Mouse (Mus musculus) layer of hippocampus, postnatal 14 days (tissue): Measurements from ENCODE around the gene Mrs2. TPM values are rescaled to one million over a fixed set of nuclear protein-coding genes. Genes with fewer than 3 reads are reported as not detected.
A peak's percentile ranks its signal among the peaks of the same experiment; 100 is the strongest.

Experiments used
- DNase-seq, 2 experiments: peaks; one replicate each; pipeline ENCODE4 v3.0.0; 2021 to 2022; ENCODE audit warnings: low spot score in 2 of 2, mixed read lengths in 1 of 2
- long read RNA-seq, 2 experiments: library from polyadenylated mRNA; stranded (forward); transcript quantifications; one replicate each; pipeline ENCODE4 v2.0.0; 2021
- total RNA-seq, 2 experiments: library from RNA; stranded (reverse); gene quantifications; 2 replicates each; pipeline ENCODE4 v1.2.3; 2021

The Mrs2 gene
- 10 to 100 TPM; 60.4 to 62.1 TPM for total RNA-seq
- long read RNA-seq, experiment 1, full-length matches to known transcripts = 18 of 31 reads
- long read RNA-seq, experiment 1, partial matches to known transcripts = 0 of 31 reads
- long read RNA-seq, experiment 1, other reads (novel, unspliced or antisense) = 13 of 31 reads
- long read RNA-seq, experiment 2, full-length matches to known transcripts = 13 of 28 reads
- long read RNA-seq, experiment 2, partial matches to known transcripts = 2 of 28 reads
- long read RNA-seq, experiment 2, other reads (novel, unspliced or antisense) = 13 of 28 reads

DNA sequence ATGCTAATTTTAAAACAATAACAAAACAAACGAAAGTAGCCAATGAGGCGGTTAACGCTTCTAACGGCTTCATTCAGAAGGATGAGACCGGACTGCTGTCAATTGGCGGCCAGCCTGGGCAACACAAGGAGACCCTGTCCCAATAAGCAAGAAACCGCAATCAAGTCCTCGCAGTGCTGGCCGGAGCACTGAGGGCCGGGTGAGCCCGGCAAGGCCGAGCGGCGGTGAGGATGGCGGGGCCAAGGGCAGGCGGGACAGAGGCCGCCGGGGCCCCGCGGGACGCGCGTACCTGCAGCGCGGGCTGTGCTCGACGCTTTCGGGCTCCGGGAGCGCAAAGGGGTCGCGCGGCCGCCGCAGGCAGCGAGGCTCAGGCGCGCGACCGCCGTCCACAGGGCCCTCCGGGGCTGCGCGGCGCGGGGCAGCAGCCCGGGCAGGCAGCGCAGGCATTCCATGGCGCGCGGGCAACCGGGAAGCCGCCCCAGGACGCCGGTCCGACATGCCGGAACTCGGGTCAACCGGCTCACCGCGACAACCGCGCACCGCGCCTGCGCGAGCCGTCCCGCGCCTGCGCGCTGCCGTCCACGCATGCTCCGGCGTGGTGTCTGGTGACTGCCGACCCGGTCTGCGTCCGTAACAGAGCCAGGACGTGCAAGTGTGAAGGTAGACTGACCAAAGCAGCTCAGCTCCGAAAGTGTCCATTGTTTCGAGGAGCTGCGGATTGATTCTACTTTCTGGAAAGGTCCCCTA, at the start of gene Mrs2:
Gene Mrs2 (minus strand): TSS at position 587 of the 747 bp plus-strand sequence.
- DNase-seq = peak; percentile 81 to 90

DNA sequence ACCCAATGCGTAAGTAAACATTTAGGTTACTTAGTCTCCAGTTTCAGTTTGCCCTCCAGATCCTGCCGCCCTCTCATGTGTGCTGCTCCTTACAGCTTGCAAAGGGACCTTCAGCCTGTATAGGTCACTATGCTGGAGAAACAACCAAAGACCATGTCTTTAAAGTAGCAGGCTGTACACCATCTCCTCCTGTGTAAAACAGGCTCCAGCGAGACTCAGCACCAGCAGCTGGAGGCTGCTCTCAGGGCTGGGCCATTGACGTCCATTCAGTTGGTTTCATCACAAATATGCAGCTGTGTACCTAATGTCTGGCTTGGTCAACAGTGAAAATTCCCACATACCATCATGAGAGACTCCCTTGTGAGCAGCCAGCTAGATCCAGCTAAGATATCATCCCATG, 49.6 kb upstream of the Mrs2 start:
- no peak for DNase-seq

- DNase-seq = no peak
Observed at GRCm38 (mm10) chr13:25067183-25067582, 47.0 kb upstream of the Mrs2 start.

DNA sequence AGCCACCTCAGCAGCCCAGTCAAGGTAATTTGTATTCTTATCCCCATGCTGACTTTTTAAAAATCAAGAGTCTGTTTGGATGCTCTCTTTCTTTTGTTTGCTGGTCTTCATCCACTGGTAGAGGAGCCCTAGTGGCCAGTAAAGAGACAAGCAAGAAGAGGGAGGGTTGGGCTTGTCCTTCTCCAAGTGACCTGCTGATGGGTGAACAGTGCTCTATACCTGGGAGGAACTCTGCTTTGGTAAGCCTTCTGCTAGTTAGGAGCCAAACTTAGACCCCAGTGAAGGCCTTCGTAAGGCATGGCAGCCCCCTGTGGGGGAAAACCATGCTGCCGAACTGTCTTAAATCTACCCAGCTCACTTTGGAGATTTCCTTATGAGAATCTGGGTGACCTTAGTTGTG, 46.5 kb upstream of the Mrs2 start:
- no peak for DNase-seq

DNA sequence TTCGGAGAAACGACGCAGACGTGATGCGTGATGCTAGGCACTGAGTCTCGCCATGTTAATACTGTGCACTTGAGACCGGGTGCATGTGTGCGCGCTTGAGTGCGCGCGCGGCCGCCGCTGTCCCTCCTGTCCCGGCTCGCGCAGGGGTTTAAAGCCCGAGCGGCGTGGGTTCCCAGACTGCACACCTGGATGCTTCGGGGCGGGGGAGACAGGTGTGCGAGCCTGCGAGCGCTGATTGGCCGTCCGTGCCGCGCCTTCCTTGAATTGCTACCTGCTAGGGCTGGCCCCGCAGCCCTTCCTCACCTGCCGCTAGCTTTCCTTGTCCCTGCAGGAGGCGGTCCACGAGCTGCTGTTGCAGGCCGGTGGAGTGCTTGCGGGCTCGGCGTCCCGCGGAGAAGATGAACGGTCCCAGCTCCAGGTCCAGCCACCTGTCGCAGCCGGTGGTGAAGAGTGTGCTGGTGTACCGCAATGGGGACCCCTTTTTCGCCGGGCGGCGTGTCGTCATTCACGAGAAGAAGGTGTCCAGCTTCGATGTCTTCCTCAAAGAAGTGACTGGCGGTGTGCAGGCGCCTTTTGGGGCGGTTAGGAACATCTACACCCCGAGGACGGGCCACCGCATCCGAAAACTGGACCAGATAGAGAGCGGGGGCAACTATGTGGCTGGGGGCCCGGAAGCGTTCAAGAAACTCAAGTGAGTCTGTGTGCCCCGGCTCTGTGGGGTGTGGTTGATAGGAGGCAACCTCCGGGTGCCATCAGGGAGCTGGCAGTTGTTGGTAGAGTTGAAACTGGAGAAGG, 35.9 kb upstream of the Mrs2 start, which contains the start of gene Dcdc2a:
Gene Dcdc2a (plus strand): TSS at position 132 of the 795 bp plus-strand sequence.
- no peak for DNase-seq

DNA sequence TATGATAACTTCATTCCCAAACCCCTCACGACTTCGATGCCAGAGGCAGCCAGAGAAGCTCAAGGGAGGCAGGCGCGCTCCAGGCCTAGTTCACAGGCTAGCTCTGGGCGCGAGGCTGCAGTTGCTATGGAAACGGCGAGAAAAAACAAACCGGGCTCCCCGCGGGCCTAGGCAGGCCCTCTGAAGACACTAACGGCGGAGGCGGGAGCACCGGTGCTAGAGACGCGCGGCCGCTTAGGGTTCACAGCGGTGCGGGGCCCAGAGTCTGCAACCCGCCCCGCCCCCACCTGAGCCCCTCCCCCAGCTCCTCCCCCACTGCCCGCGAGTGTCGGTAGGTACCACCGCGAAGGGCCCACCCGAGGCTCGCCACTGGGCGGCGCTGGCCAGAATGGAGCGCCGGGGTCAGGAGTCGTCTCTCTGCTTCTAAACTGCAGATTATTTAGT, 35.0 kb upstream of the Mrs2 start:
- DNase-seq = peak; percentile 63 to 68

DNA sequence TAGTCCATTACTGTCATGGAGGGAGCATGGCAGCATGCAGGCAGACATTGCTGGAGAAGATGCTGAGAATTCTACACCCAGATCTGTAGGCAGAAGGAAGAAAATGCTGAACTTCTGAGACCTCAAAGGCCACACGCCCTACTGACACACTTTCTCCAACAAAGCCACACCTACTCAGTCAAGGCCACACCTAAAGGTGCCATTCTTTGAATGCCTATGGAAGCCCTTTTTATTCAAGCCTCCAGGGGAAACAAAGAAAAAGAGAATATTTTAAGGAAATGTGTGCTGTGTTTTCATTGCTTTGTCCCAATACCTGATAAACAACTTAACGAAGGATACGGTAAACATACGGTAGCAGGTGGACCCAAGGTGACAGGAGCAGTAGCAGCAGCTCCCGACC, 32.5 kb upstream of the Mrs2 start:
- DNase-seq = no peak

- DNase-seq = no peak
Observed at GRCm38 (mm10) chr13:25039488-25039887, 19.3 kb upstream of the Mrs2 start.

GRCm38 (mm10) chr13:25027114-25027425, 6.9 kb upstream of the Mrs2 start:
- no peak for DNase-seq

DNA sequence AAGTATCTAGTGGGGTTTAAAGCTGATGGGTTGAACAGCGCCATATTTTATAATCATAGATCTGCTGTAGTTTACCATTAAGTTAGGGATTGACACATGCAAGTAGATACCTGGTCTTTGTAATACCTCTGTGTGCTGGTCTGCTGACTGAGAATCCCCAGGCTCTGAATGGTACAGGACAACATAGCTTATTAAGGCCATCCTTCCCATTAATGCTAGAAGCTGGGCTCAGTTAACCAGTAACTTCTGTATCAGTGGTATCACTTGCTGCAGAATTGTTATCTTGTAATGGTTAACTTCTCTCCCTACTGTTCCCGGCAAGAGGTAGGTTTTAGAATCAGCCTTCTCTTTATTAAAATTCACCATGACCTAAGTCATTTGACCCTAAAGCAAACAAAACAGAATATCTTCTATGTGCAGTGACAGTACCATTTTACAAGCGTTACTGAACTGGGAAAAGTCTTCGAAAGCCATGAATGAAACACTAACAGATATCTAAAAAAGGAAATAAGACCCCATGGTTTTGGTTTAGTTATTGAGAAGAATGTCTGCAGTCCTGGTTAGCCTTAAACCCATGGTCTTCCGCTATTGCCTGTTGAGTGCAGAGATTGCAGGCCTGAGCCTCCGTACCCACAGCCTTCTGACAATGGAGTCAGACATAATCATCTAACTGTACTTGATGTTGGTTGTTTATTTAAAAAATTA, 6.4 kb upstream of the Mrs2 start:
- DNase-seq = no peak

GRCm38 (mm10) chr13:25024655-25025054, 4.5 kb upstream of the Mrs2 start:
- DNase-seq = no peak

DNA sequence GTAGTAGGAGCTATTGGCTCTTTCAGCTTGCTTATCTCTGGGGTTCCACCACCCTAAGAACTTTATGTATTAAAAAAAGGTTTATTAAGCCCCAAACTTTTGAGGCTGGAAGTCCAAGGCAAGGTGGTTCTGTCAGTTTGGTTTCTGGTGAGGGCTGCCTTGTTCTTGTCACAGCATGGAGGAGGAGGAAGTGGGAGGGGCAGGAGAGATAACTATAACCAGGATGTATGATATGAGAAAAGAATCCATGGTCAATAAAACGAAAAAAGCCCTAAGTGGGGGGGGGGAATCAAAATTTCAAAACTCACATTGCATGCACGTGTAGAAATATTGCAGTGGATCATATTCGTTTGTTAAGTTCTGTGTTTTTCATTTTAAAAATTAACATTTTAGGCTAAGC, 3.0 kb upstream of the Mrs2 start:
- DNase-seq = no peak

GRCm38 (mm10) chr13:25022386-25022785, 2.2 kb upstream of the Mrs2 start:
- DNase-seq = no peak

DNA sequence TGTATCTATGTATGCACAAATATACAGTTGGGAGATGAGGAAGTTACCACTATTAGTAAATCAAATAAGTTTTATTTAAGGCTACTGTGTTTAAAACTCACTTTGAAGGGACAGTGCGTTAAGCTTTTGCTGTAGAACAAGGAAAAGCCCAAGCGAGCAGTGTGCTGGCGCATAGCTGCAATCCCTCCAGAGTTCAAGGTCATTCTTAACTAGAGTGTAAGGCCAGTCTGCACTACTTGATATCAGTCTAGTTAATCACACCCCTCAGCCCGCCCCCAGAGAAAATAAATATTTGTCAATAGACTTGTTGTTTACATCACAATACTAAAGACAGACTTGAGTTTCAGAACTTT, 337 bp upstream of the Mrs2 start:
- no peak for DNase-seq

- no peak for DNase-seq
Observed at GRCm38 (mm10) chr13:25018316-25018715, 1.9 kb downstream of the Mrs2 start.

- no peak for DNase-seq
Observed at GRCm38 (mm10) chr13:25007115-25007514, 13.1 kb downstream of the Mrs2 start.

- DNase-seq = no peak
Observed at GRCm38 (mm10) chr13:25002965-25003364, 17.2 kb downstream of the Mrs2 start.

DNA sequence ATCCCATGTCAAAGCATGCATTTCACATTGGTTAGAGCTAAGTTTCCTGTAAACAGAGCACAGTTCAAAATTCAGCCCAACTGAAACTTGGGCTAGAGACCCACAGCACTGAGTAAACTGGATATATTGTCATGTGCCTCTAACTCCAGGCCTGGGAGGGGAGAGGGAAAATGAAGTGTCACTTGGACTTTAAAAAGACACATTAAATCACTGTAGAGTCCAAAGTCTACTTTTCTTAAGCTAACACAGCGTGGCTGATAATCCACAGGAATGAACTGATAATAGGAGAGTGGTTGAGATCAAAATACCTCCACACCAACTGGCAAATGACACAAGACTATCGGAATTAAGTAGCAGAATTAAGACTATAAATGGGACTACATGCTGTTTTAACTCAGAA, 20.6 kb downstream of the Mrs2 start:
- no peak for DNase-seq

DNA sequence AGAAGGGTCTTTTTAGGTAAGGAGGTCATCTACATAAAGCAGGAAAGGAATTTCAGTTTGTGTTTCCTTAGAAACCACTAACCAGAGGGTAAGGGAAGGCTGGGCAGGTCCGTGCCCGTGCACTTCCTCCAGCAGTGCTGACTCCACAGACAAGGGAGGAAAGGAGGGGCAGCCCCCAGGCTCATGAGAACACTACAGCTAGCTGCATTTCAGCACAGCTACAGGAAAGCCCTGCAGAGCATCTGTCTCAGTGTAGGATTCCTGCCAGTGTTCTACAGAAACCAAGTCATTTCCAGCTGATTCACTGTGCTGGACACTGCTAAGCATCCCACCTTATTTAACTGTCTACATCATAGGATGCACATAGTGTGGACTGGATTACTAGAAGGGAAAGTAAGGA, 27.0 kb downstream of the Mrs2 start:
- DNase-seq = no peak

DNA sequence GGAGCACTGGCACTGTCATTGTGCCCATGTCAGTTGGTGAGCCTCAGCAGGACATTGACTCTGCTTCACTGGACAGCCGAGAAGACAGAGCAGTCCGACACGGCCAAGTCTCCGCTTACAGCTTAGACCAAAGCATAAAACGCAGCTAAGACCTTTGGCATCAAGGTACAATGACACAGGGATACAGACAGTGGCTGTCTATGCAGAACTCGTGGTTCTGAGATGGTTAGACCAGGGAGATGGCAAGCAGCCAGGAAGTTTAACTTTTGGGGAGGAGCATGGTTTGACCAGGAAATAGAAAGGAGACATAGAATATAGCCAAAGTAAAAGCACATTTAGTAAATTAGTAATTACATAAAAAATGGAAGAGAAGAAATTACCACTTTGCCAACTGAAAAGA, 31.2 kb downstream of the Mrs2 start:
- no peak for DNase-seq

GRCm38 (mm10) chr13:24988391-24988790, 31.8 kb downstream of the Mrs2 start:
- DNase-seq = peak; percentile 57 to 71
